8 mouse cellular contexts compared by ENCODE assay signal in genomic region chr15:100869558-100869957, GRCm38 (mm10). TPM values are rescaled to one million over a fixed set of nuclear protein-coding genes. Genes with fewer than 3 reads are reported as not detected.
A peak's percentile ranks its signal among the peaks of the same experiment; 100 is the strongest.
DNase-seq lines count a peak whose midpoint lies in the region; ATAC-seq and TF ChIP-seq lines count a peak whose summit lies in the region.

TSS of gene Scn8a (plus strand) at chr15:100869858.

- no peak for TF ChIP-seq CTCF in layer of hippocampus, adult 2 months (conservative IDR thresholded peaks at IDR 0.05)
- TF ChIP-seq CTCF in intestine, postnatal 0 days (IDR thresholded peaks at IDR 0.05; ENCODE audit: low read depth), result no peak

- 68% methylated on average over 7 of the region's 7 CpGs for WGBS in embryonic facial prominence, embryonic 14.5 days
- 73% methylated on average over 7 of the region's 7 CpGs for WGBS in intestine, postnatal 0 days
- WGBS in midbrain, embryonic 15.5 days, result 59% methylated on average over 7 of the region's 7 CpGs

- H3K4me1 ChIP-seq in embryonic facial prominence, embryonic 14.5 days (ENCODE audit: control insufficient read depth, insufficient read depth, low read length), result peaks cover 10% of the 10 kb centered on the region
- H3K4me1 ChIP-seq in intestine, postnatal 0 days (replicated peaks; ENCODE audit: control insufficient read depth, insufficient read depth, low read length), result no peaks in the 10 kb centered on the region
- peaks cover 38% of the 10 kb centered on the region for H3K4me1 ChIP-seq in midbrain, embryonic 15.5 days

- no peak for DNase-seq in layer of hippocampus, adult 2 months (ENCODE audit: low spot score in 2 of 2)
- DNase-seq in layer of hippocampus, adult 11-12 months (ENCODE audit: low spot score), result no peak
- no peak for DNase-seq in embryonic facial prominence, embryonic 14.5 days (ENCODE audit: low spot score)
- no peak for DNase-seq in spleen, adult 12 weeks (ENCODE audit: low spot score)
- DNase-seq in retina, embryonic 14.5 days (ENCODE audit: low spot score), result no peak
- DNase-seq in frontal cortex, postnatal 14 days (ENCODE audit: low spot score in 2 of 2), result no peak

- 0 out of 2 replicates have a peak, but pooled peaks cover 4% of the 10 kb centered on the region for H3K9me3 ChIP-seq in embryonic facial prominence, embryonic 14.5 days (ENCODE audit: control insufficient read depth, low read length)
- peaks cover 4% of the 10 kb centered on the region; the same call in 1 of the 2 replicates for H3K9me3 ChIP-seq in intestine, postnatal 0 days (ENCODE audit: control insufficient read depth)
- H3K9me3 ChIP-seq in midbrain, embryonic 15.5 days, result 0 out of 2 replicates have a peak, but pooled peaks cover 3% of the 10 kb centered on the region

- ATAC-seq in embryonic facial prominence, embryonic 14.5 days (ENCODE audit: low read depth), result no peak
- no peak for ATAC-seq in intestine, postnatal 0 days
- 0 out of 2 replicates have a peak, but pooled peaks have one; percentile 2 for ATAC-seq in midbrain, embryonic 15.5 days (replicated peaks)

- H3K4me2 ChIP-seq in embryonic facial prominence, embryonic 14.5 days (ENCODE audit: low read depth, low read length), result peak within 1 kb of the TSS; percentile 84
- H3K4me2 ChIP-seq in intestine, postnatal 0 days (replicated peaks; ENCODE audit: low read depth), result peak within 1 kb of the TSS; percentile 85
- H3K4me2 ChIP-seq in midbrain, embryonic 15.5 days, result peak within 1 kb of the TSS; percentile 65

- peaks cover 34% of the 10 kb centered on the region for H3K27me3 ChIP-seq in embryonic facial prominence, embryonic 14.5 days (replicated peaks; ENCODE audit: control insufficient read depth, insufficient read depth, low read length)
- H3K27me3 ChIP-seq in intestine, postnatal 0 days (replicated peaks; ENCODE audit: control insufficient read depth, insufficient read depth, low read length), result peaks cover 54% of the 10 kb centered on the region
- H3K27me3 ChIP-seq in midbrain, embryonic 15.5 days (replicated peaks), result 0 out of 2 replicates have a peak, but pooled peaks cover 3% of the 10 kb centered on the region

- peak within 1 kb of the TSS; percentile 70 for H3K4me3 ChIP-seq in layer of hippocampus, adult 2 months
- H3K4me3 ChIP-seq in embryonic facial prominence, embryonic 14.5 days (ENCODE audit: low read depth, low read length), result peak within 1 kb of the TSS; percentile 74
- peak within 1 kb of the TSS; percentile 35 for H3K4me3 ChIP-seq in intestine, postnatal 0 days (ENCODE audit: low read depth, low read length)
- H3K4me3 ChIP-seq in midbrain, embryonic 15.5 days, result peak within 1 kb of the TSS; percentile 93

- H3K9ac ChIP-seq in embryonic facial prominence, embryonic 14.5 days (ENCODE audit: low read depth, low read length), result peak within 1 kb of the TSS; percentile 49; the same call in 1 of the 2 replicates
- no peak within 1 kb of the TSS for H3K9ac ChIP-seq in intestine, postnatal 0 days (ENCODE audit: low read depth, low read length)
- H3K9ac ChIP-seq in midbrain, embryonic 15.5 days, result peak within 1 kb of the TSS; percentile 54

- H3K27ac ChIP-seq in layer of hippocampus, adult 2 months, result peak within 1 kb of the TSS; percentile 96
- no peak within 1 kb of the TSS for H3K27ac ChIP-seq in embryonic facial prominence, embryonic 14.5 days (replicated peaks; ENCODE audit: low read depth, low read length)
- no peak within 1 kb of the TSS for H3K27ac ChIP-seq in intestine, postnatal 0 days (ENCODE audit: low read depth, low read length)
- peak within 1 kb of the TSS; percentile 77 for H3K27ac ChIP-seq in midbrain, embryonic 15.5 days

- no peaks in the 10 kb centered on the region for H3K36me3 ChIP-seq in embryonic facial prominence, embryonic 14.5 days (ENCODE audit: control insufficient read depth, insufficient read depth, low read length)
- no peaks in the 10 kb centered on the region for H3K36me3 ChIP-seq in intestine, postnatal 0 days (ENCODE audit: control insufficient read depth, insufficient read depth)
- H3K36me3 ChIP-seq in midbrain, embryonic 15.5 days (replicated peaks), result no peaks in the 10 kb centered on the region

RNA-seq across cellular contexts. Expression of gene Scn8a, which starts in this region (rescaled TPM):
- 100 to 1,000 TPM; 245 to 263 TPM for total RNA-seq in layer of hippocampus, adult 2 months (2021)
- 4.9 and 5.3 TPM in 2 replicates for polyA plus RNA-seq in embryonic facial prominence, embryonic 14.5 days (2014; fragmentation: Nextera tagmentation; extraction: Ambion mirVana)
- polyA plus RNA-seq in intestine, postnatal 0 days (2015; fragmentation: Nextera tagmentation; extraction: Ambion mirVana), result 0.55 and 0.59 TPM in 2 replicates
- 20.0 and 22.7 TPM in 2 replicates for polyA plus RNA-seq in midbrain, embryonic 15.5 days (2015; fragmentation: Nextera tagmentation; extraction: Ambion mirVana)

Comparison
In these comparisons a context has a peak if more than half of its experiments do, and no peak if none do; other contexts are left out.
1. H3K27ac ChIP-seq: peak in layer of hippocampus, adult 2 months (single experiment) and midbrain, embryonic 15.5 days (single experiment); none in embryonic facial prominence, embryonic 14.5 days (single experiment) and intestine, postnatal 0 days (single experiment).
2. H3K4me3 ChIP-seq: peak in every context shown above with its lines; median percentile 93 in midbrain, embryonic 15.5 days; 74 in embryonic facial prominence, embryonic 14.5 days; 70 in layer of hippocampus, adult 2 months; 35 in intestine, postnatal 0 days.
3. Peak in every context shown above with its lines, with median percentiles within 50 percentile points of each other: H3K4me2 ChIP-seq.